Mouse (Mus musculus): ENCODE results near the gene Cacna1h. TPM values are rescaled to one million over a fixed set of nuclear protein-coding genes. Genes with fewer than 3 reads are reported as not detected.

Cacna1h gene
- polyA plus RNA-seq, 1 experiment from 2014 or later, result 11.1 TPM

GRCm38 (mm10) chr17:25432433-25433181, 976 bp downstream of the Cacna1h start:
- Histone ChIP-seq H3K4me1 (peaks cover 79% of the 10 kb centered on the region), H3K4me3 (peak overlapping the region; percentile 87), H3K9me3 (no peaks in the 10 kb centered on the region), H3K27ac (peak overlapping the region; percentile 95), H3K36me3 (peaks cover 17% of the 10 kb centered on the region), H3K27me3 (ENCODE audit: insufficient read depth, poor library complexity, severe bottlenecking) (peaks cover 62% of the 10 kb centered on the region)
- DNase-seq (ENCODE audit: low spot score), result no peak
- WGBS, result 1% methylated on average over 53 of the region's 53 CpGs

GRCm38 (mm10) chr17:25430534-25430933, 3.0 kb downstream of the Cacna1h start:
- Histone ChIP-seq H3K27me3 (ENCODE audit: insufficient read depth, poor library complexity, severe bottlenecking) (peaks cover 51% of the 10 kb centered on the region), H3K27ac (peak overlapping the region; percentile 72), H3K9me3 (no peaks in the 10 kb centered on the region), H3K36me3 (peaks cover 22% of the 10 kb centered on the region), H3K4me3 (peak overlapping the region; percentile 87), H3K4me1 (peaks cover 97% of the 10 kb centered on the region)
- DNase-seq (ENCODE audit: low spot score), result no peak
- 35% methylated on average over 8 of the region's 8 CpGs for WGBS

GRCm38 (mm10) chr17:25429886-25430285, 3.7 kb downstream of the Cacna1h start:
- H3K4me1 ChIP-seq, result peaks cover 97% of the 10 kb centered on the region
- H3K4me3 ChIP-seq, result peak overlapping the region; percentile 87
- H3K27me3 ChIP-seq (ENCODE audit: insufficient read depth, poor library complexity, severe bottlenecking), result peaks cover 47% of the 10 kb centered on the region
- no peak for DNase-seq (ENCODE audit: low spot score)
- 34% methylated on average over 6 of the region's 6 CpGs for WGBS
- peaks cover 22% of the 10 kb centered on the region for H3K36me3 ChIP-seq
- peak overlapping the region; percentile 72 for H3K27ac ChIP-seq
- H3K9me3 ChIP-seq, result no peaks in the 10 kb centered on the region

GRCm38 (mm10) chr17:25429240-25429639, 4.3 kb downstream of the Cacna1h start:
- Histone ChIP-seq H3K9me3 (no peaks in the 10 kb centered on the region), H3K4me1 (peaks cover 97% of the 10 kb centered on the region), H3K27ac (peak overlapping the region; percentile 72), H3K36me3 (peaks cover 22% of the 10 kb centered on the region), H3K27me3 (ENCODE audit: insufficient read depth, poor library complexity, severe bottlenecking) (peaks cover 41% of the 10 kb centered on the region), H3K4me3 (0 out of 2 replicates have a peak overlapping the region, but pooled peaks have one; percentile 87)
- 37% methylated on average over 5 of the region's 5 CpGs for WGBS
- no peak for DNase-seq (ENCODE audit: low spot score)

- DNase-seq (ENCODE audit: low spot score), result peak; percentile 84
- 25% methylated on average over 10 of the region's 10 CpGs for WGBS
- H3K4me3 ChIP-seq, result peak overlapping the region; percentile 22; the same call in 1 of the 2 replicates
- H3K36me3 ChIP-seq, result peaks cover 31% of the 10 kb centered on the region
- H3K4me1 ChIP-seq, result peaks cover 97% of the 10 kb centered on the region
- peaks cover 27% of the 10 kb centered on the region for H3K27me3 ChIP-seq (ENCODE audit: insufficient read depth, poor library complexity, severe bottlenecking)
- H3K9me3 ChIP-seq, result no peaks in the 10 kb centered on the region
- H3K27ac ChIP-seq, result 0 out of 2 replicates have a peak overlapping the region, but pooled peaks have one; percentile 30
Observed at GRCm38 (mm10) chr17:25427441-25427840, 6.1 kb downstream of the Cacna1h start.

- Histone ChIP-seq H3K36me3 (peaks cover 43% of the 10 kb centered on the region), H3K27me3 (ENCODE audit: insufficient read depth, poor library complexity, severe bottlenecking) (peaks cover 13% of the 10 kb centered on the region), H3K4me1 (peaks cover 97% of the 10 kb centered on the region), H3K27ac (peak overlapping the region; percentile 33; the same call in 1 of the 2 replicates), H3K4me3 (no peak overlapping the region), H3K9me3 (no peaks in the 10 kb centered on the region)
- WGBS, result 73% methylated on average over 2 of the region's 2 CpGs
- DNase-seq (ENCODE audit: low spot score), result no peak
Observed at GRCm38 (mm10) chr17:25425996-25426395, 7.6 kb downstream of the Cacna1h start.

GRCm38 (mm10) chr17:25424526-25425080, 9.0 kb downstream of the Cacna1h start:
- Histone ChIP-seq H3K9me3 (no peaks in the 10 kb centered on the region), H3K27ac (peak overlapping the region; percentile 37; the same call in 1 of the 2 replicates), H3K4me3 (no peak overlapping the region), H3K27me3 (ENCODE audit: insufficient read depth, poor library complexity, severe bottlenecking) (no peaks in the 10 kb centered on the region), H3K36me3 (peaks cover 46% of the 10 kb centered on the region), H3K4me1 (peaks cover 96% of the 10 kb centered on the region)
- WGBS, result 42% methylated on average over 8 of the region's 8 CpGs
- DNase-seq (ENCODE audit: low spot score), result no peak

- 77% methylated on average over 3 of the region's 3 CpGs for WGBS
- Histone ChIP-seq H3K4me3 (no peak overlapping the region), H3K36me3 (peaks cover 24% of the 10 kb centered on the region), H3K27me3 (ENCODE audit: insufficient read depth, poor library complexity, severe bottlenecking) (no peaks in the 10 kb centered on the region), H3K9me3 (no peaks in the 10 kb centered on the region), H3K4me1 (peaks cover 96% of the 10 kb centered on the region), H3K27ac (0 out of 2 replicates have a peak overlapping the region, but pooled peaks have one; percentile 30)
- DNase-seq (ENCODE audit: low spot score), result no peak
Observed at GRCm38 (mm10) chr17:25420998-25421397, 12.6 kb downstream of the Cacna1h start.

GRCm38 (mm10) chr17:25418926-25419325, 14.7 kb downstream of the Cacna1h start:
- peaks cover 96% of the 10 kb centered on the region for H3K4me1 ChIP-seq
- H3K27ac ChIP-seq, result no peak overlapping the region
- H3K36me3 ChIP-seq, result peaks cover 24% of the 10 kb centered on the region
- H3K9me3 ChIP-seq, result no peaks in the 10 kb centered on the region
- WGBS, result 51% methylated on average over 9 of the region's 9 CpGs
- no peak for DNase-seq (ENCODE audit: low spot score)
- H3K4me3 ChIP-seq, result no peak overlapping the region
- H3K27me3 ChIP-seq (ENCODE audit: insufficient read depth, poor library complexity, severe bottlenecking), result no peaks in the 10 kb centered on the region

- no peaks in the 10 kb centered on the region for H3K27me3 ChIP-seq (ENCODE audit: insufficient read depth, poor library complexity, severe bottlenecking)
- peaks cover 18% of the 10 kb centered on the region for H3K36me3 ChIP-seq
- no peak overlapping the region for H3K4me3 ChIP-seq
- H3K9me3 ChIP-seq, result no peaks in the 10 kb centered on the region
- 65% methylated on average over 6 of the region's 6 CpGs for WGBS
- H3K27ac ChIP-seq, result no peak overlapping the region
- DNase-seq (ENCODE audit: low spot score), result no peak
- peaks cover 90% of the 10 kb centered on the region for H3K4me1 ChIP-seq
Observed at GRCm38 (mm10) chr17:25417990-25418389, 15.6 kb downstream of the Cacna1h start.

GRCm38 (mm10) chr17:25416219-25416618, 17.4 kb downstream of the Cacna1h start:
- H3K27ac ChIP-seq, result peak overlapping the region; percentile 84
- H3K4me1 ChIP-seq, result peaks cover 79% of the 10 kb centered on the region
- H3K27me3 ChIP-seq (ENCODE audit: insufficient read depth, poor library complexity, severe bottlenecking), result no peaks in the 10 kb centered on the region
- H3K4me3 ChIP-seq, result no peak overlapping the region
- 0 out of 2 replicates have a peak, but pooled peaks cover 2% of the 10 kb centered on the region for H3K9me3 ChIP-seq
- peaks cover 13% of the 10 kb centered on the region for H3K36me3 ChIP-seq
- DNase-seq (ENCODE audit: low spot score), result no peak
- WGBS, result 14% methylated on average over 3 of the region's 3 CpGs

GRCm38 (mm10) chr17:25415421-25415913, 18.1 kb downstream of the Cacna1h start:
- Histone ChIP-seq H3K36me3 (peaks cover 8% of the 10 kb centered on the region), H3K9me3 (0 out of 2 replicates have a peak, but pooled peaks cover 2% of the 10 kb centered on the region), H3K4me3 (0 out of 2 replicates have a peak overlapping the region, but pooled peaks have one; percentile 19), H3K27ac (peak overlapping the region; percentile 84), H3K27me3 (ENCODE audit: insufficient read depth, poor library complexity, severe bottlenecking) (no peaks in the 10 kb centered on the region), H3K4me1 (peaks cover 80% of the 10 kb centered on the region)
- WGBS, result 13% methylated on average over 6 of the region's 6 CpGs
- no peak for DNase-seq (ENCODE audit: low spot score)

- no peak for DNase-seq (ENCODE audit: low spot score)
- H3K4me3 ChIP-seq, result no peak overlapping the region
- peaks cover 80% of the 10 kb centered on the region for H3K4me1 ChIP-seq
- H3K36me3 ChIP-seq, result peaks cover 8% of the 10 kb centered on the region
- WGBS, result 43% methylated on average over 3 of the region's 3 CpGs
- H3K27me3 ChIP-seq (ENCODE audit: insufficient read depth, poor library complexity, severe bottlenecking), result no peaks in the 10 kb centered on the region
- H3K9me3 ChIP-seq, result 0 out of 2 replicates have a peak, but pooled peaks cover 2% of the 10 kb centered on the region
- peak overlapping the region; percentile 84 for H3K27ac ChIP-seq
Observed at GRCm38 (mm10) chr17:25414917-25415316, 18.7 kb downstream of the Cacna1h start.
